ENCODE assay signal across 14 mouse cellular contexts in the genomic region with DNA sequence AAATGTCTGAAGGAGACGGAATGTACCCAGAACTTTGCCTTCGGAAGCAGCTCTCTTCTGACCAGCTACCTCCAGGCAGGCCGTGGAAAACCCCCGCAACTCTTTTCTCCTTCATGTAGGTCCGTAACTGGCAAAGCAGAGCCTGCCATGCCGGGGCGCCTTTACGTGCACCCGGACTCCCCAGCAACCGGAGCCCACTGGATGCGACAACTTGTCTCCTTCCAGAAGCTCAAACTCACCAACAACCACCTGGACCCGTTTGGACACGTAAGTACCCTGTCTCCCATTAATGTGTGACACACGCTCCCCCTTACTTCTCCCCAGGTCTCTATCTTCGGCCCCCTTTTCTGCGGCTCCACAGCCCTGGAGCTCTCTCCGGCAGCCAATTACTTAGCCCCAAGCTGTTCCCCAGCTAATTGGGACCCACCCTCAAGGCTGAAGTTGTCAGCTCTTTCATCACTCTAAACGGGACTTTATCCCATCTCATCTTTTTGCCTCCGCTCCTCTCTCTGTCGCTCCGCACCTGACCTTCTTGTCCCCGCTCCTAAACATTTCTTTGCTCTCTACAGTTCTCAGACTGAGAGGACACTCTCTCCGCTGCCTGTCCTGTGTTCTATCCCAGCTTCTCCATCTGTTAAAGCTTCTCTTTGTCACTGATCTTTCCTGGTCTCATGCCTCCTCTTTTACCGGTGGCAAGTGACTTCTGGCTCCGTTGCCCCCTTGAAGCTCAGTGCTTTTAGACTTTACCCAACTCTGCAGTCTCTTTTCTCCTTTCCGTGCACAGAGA. TPM values are rescaled to one million over a fixed set of nuclear protein-coding genes. Genes with fewer than 3 reads are reported as not detected.
DNase-seq lines count a peak whose midpoint lies in the region; ATAC-seq lines count a peak whose summit lies in the region.
"Had no signal": no experiment of that assay in that cellular context is flagged by ENCODE, and none has a peak within 500 bp of the region (broad histone marks: within the 10 kb centered on the region; RNA-seq: fewer than 3 reads in every experiment).

No protein-coding gene starts in this region.

- H3K4me1 ChIP-seq in heart, embryonic 16.5 days (ENCODE audit: control insufficient read depth, insufficient read depth, low read length) = peaks cover 20% of the 10 kb centered on the region
- peaks cover 9% of the 10 kb centered on the region for H3K4me1 ChIP-seq in midbrain, embryonic 11.5 days (ENCODE audit: control insufficient read depth, insufficient read depth, low read length)
- peaks cover 14% of the 10 kb centered on the region for H3K4me1 ChIP-seq in midbrain, embryonic 13.5 days (replicated peaks)
- peaks cover 61% of the 10 kb centered on the region for H3K4me1 ChIP-seq in limb, embryonic 10.5 days

- H3K9ac ChIP-seq in heart, embryonic 16.5 days (ENCODE audit: low read length) = peak overlapping the region; percentile 44
- no peak overlapping the region for H3K9ac ChIP-seq in midbrain, embryonic 11.5 days (ENCODE audit: low read length)
- H3K9ac ChIP-seq in midbrain, embryonic 13.5 days (replicated peaks) = no peak overlapping the region
- H3K9ac ChIP-seq: hindbrain, embryonic 13.5 days had no signal

- H3K4me2 ChIP-seq in heart, embryonic 16.5 days (ENCODE audit: low read depth, low read length) = peak overlapping the region; percentile 43
- H3K4me2 ChIP-seq in midbrain, embryonic 11.5 days = no peak overlapping the region
- no peak overlapping the region for H3K4me2 ChIP-seq in midbrain, embryonic 13.5 days (replicated peaks)
- H3K4me2 ChIP-seq: hindbrain, embryonic 13.5 days had no signal

- no peak for ATAC-seq in heart, embryonic 16.5 days (replicated peaks; ENCODE audit: extremely low read depth, insufficient read depth, low FRiP score)
- no peak for ATAC-seq in midbrain, embryonic 11.5 days (ENCODE audit: low FRiP score)
- ATAC-seq in midbrain, embryonic 13.5 days = no peak
- ATAC-seq: Patski had no signal

- H3K27ac ChIP-seq in heart, embryonic 16.5 days (ENCODE audit: low read length) = peak overlapping the region; percentile 24; the same call in 1 of the 2 replicates
- no peak overlapping the region for H3K27ac ChIP-seq in midbrain, embryonic 11.5 days (ENCODE audit: low read depth, low read length)
- no peak overlapping the region for H3K27ac ChIP-seq in midbrain, embryonic 13.5 days
- H3K27ac ChIP-seq in limb, embryonic 10.5 days = peak overlapping the region; percentile 99
- H3K27ac ChIP-seq: hindbrain, embryonic 13.5 days had no signal

- H3K9me3 ChIP-seq in heart, embryonic 16.5 days (replicated peaks; ENCODE audit: control insufficient read depth, low read length) = no peaks in the 10 kb centered on the region
- no peaks in the 10 kb centered on the region for H3K9me3 ChIP-seq in midbrain, embryonic 11.5 days (ENCODE audit: control insufficient read depth, low read length)
- no peaks in the 10 kb centered on the region for H3K9me3 ChIP-seq in midbrain, embryonic 13.5 days
- H3K9me3 ChIP-seq in limb, embryonic 10.5 days (replicated peaks) = no peaks in the 10 kb centered on the region
- H3K9me3 ChIP-seq: hindbrain, embryonic 13.5 days had no signal

- H3K27me3 ChIP-seq in heart, embryonic 16.5 days (ENCODE audit: control insufficient read depth, insufficient read depth, low read length) = peaks cover 15% of the 10 kb centered on the region; the same call in 1 of the 2 replicates
- peaks cover 91% of the 10 kb centered on the region for H3K27me3 ChIP-seq in midbrain, embryonic 11.5 days (ENCODE audit: control insufficient read depth, insufficient read depth, low read length)
- peaks cover 99% of the 10 kb centered on the region for H3K27me3 ChIP-seq in midbrain, embryonic 13.5 days
- peaks cover 96% of the 10 kb centered on the region for H3K27me3 ChIP-seq in limb, embryonic 10.5 days (ENCODE audit: low read depth, poor library complexity, severe bottlenecking)
- H3K27me3 ChIP-seq: CH12.LX had no signal

- H3K4me3 ChIP-seq in heart, embryonic 16.5 days (ENCODE audit: low read length) = peak overlapping the region; percentile 17
- no peak overlapping the region for H3K4me3 ChIP-seq in midbrain, embryonic 11.5 days (ENCODE audit: low read depth, low read length)
- H3K4me3 ChIP-seq in midbrain, embryonic 13.5 days (replicated peaks) = no peak overlapping the region
- peak overlapping the region; percentile 49 for H3K4me3 ChIP-seq in limb, embryonic 10.5 days
- H3K4me3 ChIP-seq: hindbrain, embryonic 13.5 days had no signal

- WGBS in heart, embryonic 16.5 days = 31% methylated on average over 26 of the region's 26 CpGs
- WGBS in midbrain, embryonic 11.5 days = 2% methylated on average over 26 of the region's 26 CpGs
- 1% methylated on average over 26 of the region's 26 CpGs for WGBS in midbrain, embryonic 13.5 days
- 1% methylated on average over 26 of the region's 26 CpGs for WGBS in limb, embryonic 10.5 days

- peaks cover 2% of the 10 kb centered on the region; the same call in 1 of the 2 replicates for H3K36me3 ChIP-seq in heart, embryonic 16.5 days (ENCODE audit: control insufficient read depth, insufficient read depth)
- H3K36me3 ChIP-seq in midbrain, embryonic 11.5 days (ENCODE audit: control insufficient read depth, insufficient read depth, low read length) = no peaks in the 10 kb centered on the region
- no peaks in the 10 kb centered on the region for H3K36me3 ChIP-seq in midbrain, embryonic 13.5 days
- H3K36me3 ChIP-seq in limb, embryonic 10.5 days = peaks cover 78% of the 10 kb centered on the region
- H3K36me3 ChIP-seq: hindbrain, embryonic 13.5 days had no signal

- no peak for DNase-seq in heart, adult 9 months (ENCODE audit: low spot score in 2 of 2)
- peak; percentile 94 for DNase-seq in midbrain, embryonic 11.5 days (ENCODE audit: low spot score, missing footprints)
- peak; percentile 66 for DNase-seq in limb, embryonic 10.5 days (ENCODE audit: low spot score)
- DNase-seq in retina, postnatal 1 day = peak; percentile 49
- no peak for DNase-seq in cerebellum, adult 11 months
- DNase-seq: adrenal gland, postnatal 10 days; kidney, adult 11 months; kidney, postnatal 36 days; liver had no signal

RNA-seq across cellular contexts. Expression of a gene that starts 9.4 kb away (rescaled TPM):
- polyA plus RNA-seq in heart, embryonic 16.5 days (2015; fragmentation: Nextera tagmentation; extraction: Ambion mirVana) = 30.5 and 36.3 TPM in 2 replicates
- not detected in 2 replicates for polyA plus RNA-seq in midbrain, embryonic 11.5 days (2014; fragmentation: Nextera tagmentation; extraction: Ambion mirVana)
- not detected in 2 replicates for polyA plus RNA-seq in midbrain, embryonic 13.5 days (2015; fragmentation: Nextera tagmentation; extraction: Ambion mirVana)
- polyA plus RNA-seq in limb, embryonic 10.5 days (2016; fragmentation: Nextera tagmentation; extraction: Ambion mirVana) = 35.6 and 39.1 TPM in 2 replicates
- polyA plus RNA-seq: hindbrain, embryonic 13.5 days; Patski had no signal

Comparison
In these comparisons a context has a peak if more than half of its experiments do, and no peak if none do; other contexts are left out.
1. H3K27ac ChIP-seq: peak in heart, embryonic 16.5 days (single experiment) and limb, embryonic 10.5 days (single experiment); none in midbrain, embryonic 11.5 days (single experiment) and midbrain, embryonic 13.5 days (single experiment).
2. H3K4me3 ChIP-seq: peak in heart, embryonic 16.5 days (single experiment) and limb, embryonic 10.5 days (single experiment); none in midbrain, embryonic 11.5 days (single experiment) and midbrain, embryonic 13.5 days (single experiment).
3. DNase-seq: peak in midbrain, embryonic 11.5 days (single experiment), limb, embryonic 10.5 days (single experiment) and retina, postnatal 1 day (single experiment); none in heart, adult 9 months (0 of 2) and cerebellum, adult 11 months (single experiment).
4. RNA of a gene that starts 9.4 kb away (polyA plus RNA-seq): 30.5 to 36.3 TPM in heart, embryonic 16.5 days and 35.6 to 39.1 TPM in limb, embryonic 10.5 days; not detected in midbrain, embryonic 13.5 days and not detected in midbrain, embryonic 11.5 days; every median in the first group is over 10 times any median in the second.